Comparison of ENCODE assay signal across 14 mouse cellular contexts in genomic region chr6:117207289-117207688, GRCm38 (mm10). TPM values are rescaled to one million over a fixed set of nuclear protein-coding genes. Genes with fewer than 3 reads are reported as not detected.
"Had no signal": no experiment of that assay in that cellular context is flagged by ENCODE, and none has a peak within 500 bp of the region (broad histone marks: within the 10 kb centered on the region; RNA-seq: fewer than 3 reads in every experiment).

No protein-coding gene starts in this region.

- H3K9me3 ChIP-seq: limb, embryonic 10.5 days; liver, embryonic 15.5 days; neural tube, embryonic 12.5 days; stomach, embryonic 15.5 days had no signal

- H3K27ac ChIP-seq: left cerebral cortex, adult 2 months; limb, embryonic 10.5 days; liver, embryonic 15.5 days; neural tube, embryonic 12.5 days; stomach, embryonic 15.5 days had no signal

- H3K9ac ChIP-seq: liver, embryonic 15.5 days; neural tube, embryonic 12.5 days; stomach, embryonic 15.5 days had no signal

- ATAC-seq: lung, postnatal 0 days had no signal

- H3K36me3 ChIP-seq: limb, embryonic 10.5 days; liver, embryonic 15.5 days; neural tube, embryonic 12.5 days; stomach, embryonic 15.5 days had no signal

- H3K4me3 ChIP-seq: left cerebral cortex, adult 2 months; limb, embryonic 10.5 days; liver, embryonic 15.5 days; neural tube, embryonic 12.5 days; stomach, embryonic 15.5 days had no signal

- H3K27me3 ChIP-seq: liver, embryonic 15.5 days; neural tube, embryonic 12.5 days; stomach, embryonic 15.5 days had no signal

- DNase-seq: lung, adult 2 months; lung, postnatal 36 days; midbrain, embryonic 14.5 days; right cerebral cortex, postnatal 14 days; thymus, adult 2 months; thymus, postnatal 25 days had no signal

- H3K4me1 ChIP-seq: liver, embryonic 15.5 days; neural tube, embryonic 12.5 days had no signal

- H3K4me2 ChIP-seq: liver, embryonic 11.5 days; liver, embryonic 15.5 days; neural tube, embryonic 12.5 days; stomach, embryonic 15.5 days had no signal

RNA-seq across cellular contexts. Expression of gene Cxcl12, which starts 39.0 kb away (rescaled TPM):
- total RNA-seq: neutrophil, adult 5-6 weeks had no signal
